Mouse (Mus musculus) inflammation-experienced regulatory T-cells, adult 16 weeks (primary cell): Measurements from ENCODE around the gene 4931417E11Rik. TPM values are rescaled to one million over a fixed set of nuclear protein-coding genes. Genes with fewer than 3 reads are reported as not detected.

ENCODE experiments used
- polyA plus RNA-seq: library from polyadenylated mRNA; unstranded; fragments of 100-300 nt; shearing (Covaris generic); gene quantifications from one replicate; pipeline ENCODE4 v1.2.1, GENCODE M21; 2017

Gene 4931417E11Rik
- polyA plus RNA-seq: not detected

DNA sequence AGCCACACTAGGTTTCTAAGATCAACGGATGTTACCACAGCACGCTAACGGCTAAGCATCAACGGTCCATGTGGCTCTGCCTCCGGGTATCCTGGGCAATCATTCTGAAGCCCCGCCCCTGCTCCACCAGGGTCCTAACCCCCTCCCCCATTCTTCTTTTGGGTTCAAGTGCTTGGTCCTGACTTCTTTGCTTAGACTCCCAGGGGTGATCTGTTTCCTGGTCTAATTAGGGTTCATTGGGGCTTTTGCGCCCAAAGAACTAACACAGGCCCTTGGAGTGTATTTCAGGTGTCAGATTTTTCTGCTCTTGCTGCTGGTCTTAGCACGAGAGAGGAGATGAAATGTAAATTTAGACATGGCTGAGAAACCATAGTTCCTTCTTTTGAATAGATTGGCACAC lies at the start of gene 4931417E11Rik:
4931417E11Rik (minus strand) TSS at position 101 of the 400 bp plus-strand sequence.

Other genes with a start within 250 kb of the 4931417E11Rik start
- gene Dnah6, start 248.0 kb downstream of the 4931417E11Rik start, polyA plus RNA-seq: not detected
- gene Suclg1, start 221.3 kb downstream of the 4931417E11Rik start, polyA plus RNA-seq: 129 TPM